Mouse (Mus musculus) thymus, adult 18-20 months (tissue): ENCODE data around the gene Acr.

Experiments
- DNase-seq, 2 experiments: peaks; one replicate each; pipeline ENCODE4 v3.0.0; 2022; ENCODE audit warnings: mixed read lengths in 2 of 2

Acr gene

GRCm38 (mm10) chr15:89548837-89549236 is 19.3 kb upstream of the Acr start:
- no peak for DNase-seq

- no peak for DNase-seq
Observed at GRCm38 (mm10) chr15:89550506-89550905, 17.6 kb upstream of the Acr start.

GRCm38 (mm10) chr15:89551733-89552132 is 16.4 kb upstream of the Acr start:
- no peak for DNase-seq

GRCm38 (mm10) chr15:89555591-89555990 is 12.5 kb upstream of the Acr start:
- no peak for DNase-seq

GRCm38 (mm10) chr15:89556401-89557178 is 11.5 kb upstream of the Acr start:
- no peak for DNase-seq

GRCm38 (mm10) chr15:89557179-89557995 is 10.7 kb upstream of the Acr start:
- DNase-seq: no peak

GRCm38 (mm10) chr15:89557996-89558390 is 10.1 kb upstream of the Acr start:
- DNase-seq: no peak

- no peak for DNase-seq
Observed at GRCm38 (mm10) chr15:89559202-89559731, 8.9 kb upstream of the Acr start.

- DNase-seq: no peak
Observed at GRCm38 (mm10) chr15:89572147-89572546, 4.0 kb downstream of the Acr start.

- no peak for DNase-seq
Observed at GRCm38 (mm10) chr15:89582494-89582893, 14.4 kb downstream of the Acr start.

- no peak for DNase-seq
Observed at GRCm38 (mm10) chr15:89585101-89585500, 17.0 kb downstream of the Acr start.

- DNase-seq: no peak
Observed at GRCm38 (mm10) chr15:89585631-89586030, 17.5 kb downstream of the Acr start.

- DNase-seq: no peak
Observed at GRCm38 (mm10) chr15:89589146-89589545, 21.0 kb downstream of the Acr start.

- DNase-seq: no peak
Observed at GRCm38 (mm10) chr15:89591317-89591716, 23.2 kb downstream of the Acr start.

- peak; percentile 46 to 56 for DNase-seq
Observed at GRCm38 (mm10) chr15:89591723-89592455, 23.8 kb downstream of the Acr start, which contains the start of gene Rabl2. Rabl2 (minus strand) TSS chr15:89591923.

- no peak for DNase-seq
Observed at GRCm38 (mm10) chr15:89592548-89592947, 24.4 kb downstream of the Acr start.

- DNase-seq: no peak
Observed at GRCm38 (mm10) chr15:89605822-89606570, 37.9 kb downstream of the Acr start.

GRCm38 (mm10) chr15:89607480-89607879 is 39.4 kb downstream of the Acr start:
- no peak for DNase-seq

- no peak for DNase-seq
Observed at GRCm38 (mm10) chr15:89607888-89608287, 39.8 kb downstream of the Acr start.

GRCm38 (mm10) chr15:89622312-89622958 is 54.3 kb downstream of the Acr start:
- DNase-seq: no peak

- no peak for DNase-seq
Observed at GRCm38 (mm10) chr15:89622959-89623625, 55.0 kb downstream of the Acr start.
